Mouse (Mus musculus) embryonic facial prominence, embryonic 13.5 days (tissue): ENCODE results near the gene Gm20816. TPM values are rescaled to one million over a fixed set of nuclear protein-coding genes. Genes with fewer than 3 reads are reported as not detected.
"Not testable (repeated sequence)": the region's sequence is repeated elsewhere in the genome, so short reads cannot be mapped to it uniquely, and the experiment has no call there.

Source experiments
- ATAC-seq: fragments of 200-750 bp; cut with Nextera tagmentation; 2 replicates; pipeline ENCODE4 v1.8.0; 2017; ENCODE audit warnings: low read depth; ENCODE audit not compliant: insufficient number of reproducible peaks, insufficient read depth, low FRiP score, low TSS enrichment
- H3K27ac ChIP-seq: fragments of 300-500 bp; sonication (generic); 2 replicates; pipeline ENCODE4 v1.5.1; 2015; ENCODE audit warnings: moderate library complexity, mild to moderate bottlenecking, inconsistent platforms
- H3K27me3 ChIP-seq: fragments of 300-500 bp; sonication (generic); 2 replicates; pipeline ENCODE4 v1.6.1; 2015; ENCODE audit warnings: mild to moderate bottlenecking, inconsistent platforms
- H3K36me3 ChIP-seq: fragments of 300-500 bp; sonication (generic); 2 replicates; pipeline ENCODE4 v1.6.1; 2015; ENCODE audit warnings: mild to moderate bottlenecking, inconsistent platforms
- H3K4me1 ChIP-seq: fragments of 300-500 bp; sonication (generic); 2 replicates; pipeline ENCODE4 v1.6.1; 2015; ENCODE audit warnings: inconsistent platforms
- H3K4me2 ChIP-seq: fragments of 300-500 bp; sonication (generic); 2 replicates; pipeline ENCODE4 v1.6.1; 2015; ENCODE audit warnings: moderate library complexity, mild to moderate bottlenecking, inconsistent platforms
- H3K4me3 ChIP-seq: fragments of 300-500 bp; sonication (generic); 2 replicates; pipeline ENCODE4 v1.5.1; 2015; ENCODE audit warnings: mild to moderate bottlenecking, inconsistent platforms
- H3K9ac ChIP-seq: fragments of 300-500 bp; sonication (generic); 2 replicates; pipeline ENCODE4 v1.6.1; 2015; ENCODE audit warnings: mild to moderate bottlenecking, inconsistent platforms
- H3K9me3 ChIP-seq: fragments of 300-500 bp; sonication (generic); 2 replicates; pipeline ENCODE4 v1.6.1; 2016; ENCODE audit warnings: inconsistent platforms
- WGBS: fragments of 180-500 bp; shearing (Covaris S2); methylation state at CpG from one replicate; pipeline ENCODE4 v1.1.7; 2015; ENCODE audit warnings: mixed read lengths; 5-methylcytosine and 5-hydroxymethylcytosine counted together
- polyA plus RNA-seq: library from polyadenylated mRNA; unstranded; fragments of >200 nt; fragmentation: Nextera tagmentation; extraction: Ambion mirVana; gene quantifications from 2 replicates; pipeline ENCODE4 v1.2.1, GENCODE M21; 2015

The Gm20816 gene
- not detected in 2 replicates for polyA plus RNA-seq

DNA sequence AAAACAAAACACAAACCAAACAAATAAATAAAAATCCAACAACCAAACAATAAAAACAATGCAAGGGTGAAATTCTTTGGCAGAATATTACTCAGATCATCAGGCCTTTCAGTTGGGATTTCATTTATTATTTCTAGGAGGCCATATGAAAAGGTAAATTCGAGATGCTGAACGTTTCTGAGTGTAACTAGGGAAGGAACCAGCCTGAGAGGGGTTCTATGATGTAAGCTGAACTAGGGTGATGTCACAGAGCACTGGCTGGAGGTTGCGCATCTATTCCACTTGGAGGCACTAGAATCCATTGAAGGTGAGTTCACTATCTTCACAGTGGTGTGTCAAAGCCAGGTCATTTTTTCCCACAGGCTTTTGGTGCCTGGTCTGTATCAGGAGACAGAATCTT lies at the start of gene Gm20816:
Gm20816 (plus strand) TSS at position 301 of the 400 bp plus-strand sequence.
- H3K36me3 ChIP-seq, H3K4me1 ChIP-seq, H3K9ac ChIP-seq, H3K9me3 ChIP-seq, ATAC-seq, H3K27me3 ChIP-seq, H3K27ac ChIP-seq, H3K4me2 ChIP-seq, H3K4me3 ChIP-seq: not testable (repeated sequence)
- no CpG with 5 or more reads among the region's 3 CpGs for WGBS

Other genes with a start within 250 kb of the Gm20816 start
- not detected in 2 replicates for gene Gm20937, start 243.1 kb upstream of the Gm20816 start, polyA plus RNA-seq